Mouse (Mus musculus) left cerebral cortex, adult 2 months (tissue): ENCODE measurements around the gene Ccng2. TPM values are rescaled to one million over a fixed set of nuclear protein-coding genes. Genes with fewer than 3 reads are reported as not detected.

Source experiments
- DNase-seq, 2 experiments: peaks; one replicate each; pipeline ENCODE4 v3.0.0; 2021 to 2022; ENCODE audit warnings: low spot score in 2 of 2, mixed read lengths in 1 of 2; ENCODE audit errors: extremely low spot score in 1 of 2
- H3K27ac ChIP-seq: fragments of 200-600 bp; 2 replicates; pipeline ENCODE4 v1.8.1; 2022
- H3K4me3 ChIP-seq: fragments of 200-600 bp; 2 replicates; pipeline ENCODE4 v1.8.1; 2022
- CTCF ChIP-seq: fragments of 200-600 bp; IDR thresholded peaks from 2 replicates; pipeline ENCODE4 v1.8.1; 2022; ENCODE audit warnings: antibody characterized with exemption, mild to moderate bottlenecking, moderate library complexity
- intact Hi-C: fragments of 180-260 bp; cut with DNase I; formaldehyde crosslinking; loops from one replicate; pipeline ENCODE4 v1.15.1; 2025
- long read RNA-seq, 2 experiments: library from polyadenylated mRNA; stranded (forward); transcript quantifications; one replicate each; pipeline ENCODE4 v2.0.0; 2021; ENCODE audit warnings: borderline mapping rate in 2 of 2
- total RNA-seq, 2 experiments: library from RNA; stranded (reverse); gene quantifications; 2 replicates each; pipeline ENCODE4 v1.2.3; 2021

Ccng2 gene
- total RNA-seq: 10 to 100 TPM; 43.0 to 44.4 TPM
- long read RNA-seq, experiment 1, full-length matches to known transcripts: 67 of 74 reads
- long read RNA-seq, experiment 1, partial matches to known transcripts: 2 of 74 reads
- long read RNA-seq, experiment 1, other reads (novel, unspliced or antisense): 5 of 74 reads
- long read RNA-seq, experiment 2, transcript Ccng2-201 (8 exons, 2,810 nt): major isoform, 33 of 43 reads
- long read RNA-seq, experiment 2, partial matches to known transcripts: 3 of 43 reads
- long read RNA-seq, experiment 2, other reads (novel, unspliced or antisense): 4 of 43 reads

DNA sequence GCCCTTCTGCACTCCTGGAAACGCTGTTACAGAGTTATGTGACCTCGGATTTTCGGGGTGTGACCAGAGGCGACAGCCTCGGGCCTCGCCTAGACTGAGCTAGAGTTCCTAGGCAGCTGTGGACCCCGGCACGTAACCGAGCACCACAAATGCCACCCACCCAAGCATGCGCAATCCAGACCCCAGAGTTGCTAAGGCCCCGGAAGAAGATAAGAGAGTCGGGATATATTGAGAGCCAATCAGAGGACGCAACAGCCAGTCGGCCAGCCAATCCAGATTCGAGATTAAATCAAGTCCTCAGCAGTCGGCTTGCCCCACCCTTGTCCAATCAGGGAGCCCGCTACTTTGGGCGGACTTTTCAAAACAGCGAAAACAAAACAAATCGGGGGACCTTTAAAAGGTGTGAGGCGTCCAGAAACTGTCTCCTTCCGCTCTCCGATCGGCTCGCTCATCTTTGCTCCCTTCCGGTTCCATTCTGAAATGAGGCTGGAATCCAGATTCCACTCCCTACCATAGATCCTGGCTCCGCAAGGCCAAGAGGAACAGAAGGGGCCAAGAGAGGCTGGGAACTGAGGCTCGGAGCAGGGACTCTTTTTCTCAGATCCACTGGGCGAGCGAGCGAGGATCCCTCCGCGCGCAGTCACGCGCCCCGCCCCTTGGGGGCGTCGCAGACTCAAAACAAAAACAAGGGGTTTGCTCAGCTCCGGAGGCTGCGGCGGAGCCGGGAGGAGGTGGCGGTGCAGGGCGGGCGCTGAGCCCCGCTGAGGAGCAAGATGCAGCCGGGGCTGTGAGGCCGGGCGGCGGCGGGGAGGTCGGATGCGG is at the start of gene Ccng2:
Ccng2 (plus strand) TSS at position 375 of the 822 bp plus-strand sequence.
- DNase-seq: peak; percentile 93 to 94
- TF ChIP-seq CTCF: no peak; the same call in 1 of the 2 replicates
- Histone ChIP-seq H3K4me3 (peak within 1 kb of the TSS; percentile 100), H3K27ac (peak within 1 kb of the TSS; percentile 93)
- intact Hi-C loops: loop anchor here (1.0 to 5.0 kb wide), 4 partner anchors 55 to 182 kb away; partner anchors contain the start of genes 2010109A12Rik, Ccni and Sept11

DNA sequence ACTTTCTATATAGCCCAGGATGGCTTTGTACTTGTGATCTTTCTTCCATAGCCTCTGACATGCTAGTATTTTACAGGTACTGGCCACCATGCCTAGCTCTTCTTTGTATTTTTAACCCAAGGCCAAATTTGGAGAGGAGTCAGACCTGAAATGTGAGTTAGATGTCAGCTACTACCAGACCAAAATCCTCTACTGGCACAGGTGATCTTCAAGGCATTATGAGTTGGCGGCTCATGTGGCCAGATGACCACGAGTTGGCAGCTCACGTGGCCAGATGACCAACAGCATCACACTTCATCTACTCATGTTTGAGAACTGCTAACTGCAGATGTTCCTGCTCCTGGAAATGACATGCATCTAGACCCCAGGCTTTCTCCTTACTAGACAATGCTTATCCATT is 48.7 kb upstream of the Ccng2 start:
- intact Hi-C loops: no loop called here
- no peak for DNase-seq
- no peak for TF ChIP-seq CTCF
- no peak overlapping the region for H3K4me3 ChIP-seq
- H3K27ac ChIP-seq: no peak overlapping the region

DNA sequence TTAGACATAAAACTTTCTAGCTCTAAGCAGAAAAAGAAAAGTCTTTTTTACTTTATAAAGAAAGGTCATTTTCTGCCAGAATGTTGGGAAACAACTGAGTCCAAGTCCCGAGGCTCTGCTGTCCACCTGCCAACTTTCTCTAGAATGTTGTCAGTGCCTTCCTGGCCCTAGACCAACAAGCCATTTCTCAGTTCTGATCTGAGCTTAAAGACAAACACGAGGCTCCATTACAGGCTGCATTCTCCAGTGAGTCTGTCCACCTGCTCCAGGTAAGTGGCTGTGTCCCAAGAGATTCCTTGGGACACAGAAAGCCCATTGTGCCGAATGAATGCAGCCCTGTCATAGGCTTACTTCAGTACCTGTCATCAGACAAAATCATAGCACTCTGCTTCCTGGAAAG is 45.4 kb upstream of the Ccng2 start:
- Histone ChIP-seq H3K4me3 (no peak overlapping the region), H3K27ac (no peak overlapping the region)
- intact Hi-C loops: no loop called here
- no peak for DNase-seq
- no peak for TF ChIP-seq CTCF

- no peak overlapping the region for H3K27ac ChIP-seq
- no peak overlapping the region for H3K4me3 ChIP-seq
- intact Hi-C loops: no loop called here
- no peak for TF ChIP-seq CTCF
- DNase-seq: no peak
Observed at GRCm38 (mm10) chr5:93224549-93224948, 42.5 kb upstream of the Ccng2 start.

- H3K27ac ChIP-seq: no peak overlapping the region
- intact Hi-C loops: no loop called here
- DNase-seq: no peak
- H3K4me3 ChIP-seq: no peak overlapping the region
- TF ChIP-seq CTCF: no peak
Observed at GRCm38 (mm10) chr5:93227157-93227556, 39.9 kb upstream of the Ccng2 start.

DNA sequence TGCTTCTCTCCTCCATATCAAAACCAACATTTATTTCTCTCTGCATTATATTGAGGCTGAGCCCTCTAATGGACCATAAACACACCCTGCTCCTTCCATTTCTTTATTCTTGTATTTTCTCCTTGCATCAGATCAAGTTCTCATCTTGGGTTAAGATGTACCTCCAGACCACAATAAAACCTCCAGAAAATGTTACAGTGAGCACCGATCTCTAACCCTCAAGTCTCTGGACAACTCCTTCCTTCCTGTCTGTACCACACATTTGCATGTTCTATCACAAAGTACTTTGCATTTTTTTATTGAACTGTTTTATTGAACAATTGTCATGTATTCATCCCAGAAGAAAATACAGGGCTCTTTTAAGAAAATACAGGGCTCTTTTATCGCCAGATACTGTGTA is 37.5 kb upstream of the Ccng2 start:
- H3K4me3 ChIP-seq: no peak overlapping the region
- intact Hi-C loops: no loop called here
- TF ChIP-seq CTCF: no peak
- no peak overlapping the region for H3K27ac ChIP-seq
- no peak for DNase-seq

GRCm38 (mm10) chr5:93231721-93232120 is 35.3 kb upstream of the Ccng2 start:
- no peak for TF ChIP-seq CTCF
- H3K4me3 ChIP-seq: no peak overlapping the region
- DNase-seq: no peak
- intact Hi-C loops: no loop called here
- H3K27ac ChIP-seq: no peak overlapping the region

GRCm38 (mm10) chr5:93232838-93233237 is 34.2 kb upstream of the Ccng2 start:
- no peak overlapping the region for H3K27ac ChIP-seq
- intact Hi-C loops: no loop called here
- no peak for DNase-seq
- no peak overlapping the region for H3K4me3 ChIP-seq
- no peak for TF ChIP-seq CTCF

DNA sequence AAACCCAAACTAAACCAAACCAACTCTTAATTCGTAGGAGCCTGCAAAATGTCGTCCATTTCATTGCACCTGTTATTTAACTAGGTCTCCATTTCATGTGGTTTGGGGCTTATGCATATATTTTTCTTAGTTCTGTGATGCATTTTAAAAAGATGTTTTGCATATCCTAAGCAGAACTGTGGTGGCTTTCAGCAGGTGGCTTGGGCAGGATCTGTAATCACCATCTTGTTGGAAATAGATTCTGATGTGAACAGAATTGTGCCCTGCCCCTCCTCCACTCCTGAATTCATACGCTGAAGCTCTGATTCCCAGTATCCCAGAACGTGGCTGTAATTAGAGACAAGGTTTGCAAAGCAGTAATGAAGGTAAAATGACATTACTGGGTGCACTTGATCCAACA is 32.9 kb upstream of the Ccng2 start:
- intact Hi-C loops: no loop called here
- no peak for DNase-seq
- no peak overlapping the region for H3K4me3 ChIP-seq
- H3K27ac ChIP-seq: no peak overlapping the region
- TF ChIP-seq CTCF: no peak

DNA sequence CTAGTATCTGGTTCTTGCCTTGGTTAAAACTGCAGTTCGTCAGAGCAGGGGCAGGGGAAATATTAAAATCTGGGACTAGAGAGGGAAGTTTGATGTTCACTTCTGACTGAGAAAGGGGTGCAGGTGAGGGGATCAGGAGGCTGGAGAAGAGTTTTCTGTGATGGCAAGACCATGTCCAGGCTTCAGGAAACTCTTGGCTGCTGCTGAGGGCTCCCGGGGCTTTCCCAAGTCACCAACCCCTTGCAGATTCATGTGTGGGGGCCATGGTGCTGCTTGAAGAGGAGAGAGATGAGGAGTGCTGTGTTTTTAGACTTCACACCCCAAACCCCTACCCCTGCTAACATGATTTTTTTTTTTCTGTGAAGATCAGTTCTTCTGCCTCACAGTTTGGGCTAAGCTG is 32.5 kb upstream of the Ccng2 start:
- TF ChIP-seq CTCF: no peak
- Histone ChIP-seq H3K27ac (no peak overlapping the region), H3K4me3 (no peak overlapping the region)
- intact Hi-C loops: no loop called here
- no peak for DNase-seq

DNA sequence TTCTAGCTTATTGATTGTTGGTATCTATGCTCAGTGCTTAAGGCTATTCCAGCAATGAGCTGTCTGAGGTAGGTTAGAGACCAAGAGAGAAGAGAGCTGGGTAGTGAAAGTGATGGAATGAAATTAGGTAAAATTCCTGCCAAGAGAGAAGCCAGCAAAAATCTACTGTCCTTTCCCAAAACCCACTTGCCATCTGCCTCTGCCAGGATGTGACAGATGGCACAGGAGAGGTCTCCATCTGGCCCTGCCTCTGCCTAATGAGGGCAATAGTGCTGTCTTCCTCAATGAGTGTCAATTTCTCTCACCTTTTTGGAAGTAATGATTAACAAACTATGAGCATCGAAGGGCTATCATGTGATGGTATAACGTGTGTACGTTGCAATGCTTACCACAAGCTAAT is 31.2 kb upstream of the Ccng2 start:
- TF ChIP-seq CTCF: no peak
- DNase-seq: peak in 1 of 2 experiments; percentile 15
- Histone ChIP-seq H3K4me3 (no peak overlapping the region), H3K27ac (no peak overlapping the region)
- intact Hi-C loops: no loop called here

DNA sequence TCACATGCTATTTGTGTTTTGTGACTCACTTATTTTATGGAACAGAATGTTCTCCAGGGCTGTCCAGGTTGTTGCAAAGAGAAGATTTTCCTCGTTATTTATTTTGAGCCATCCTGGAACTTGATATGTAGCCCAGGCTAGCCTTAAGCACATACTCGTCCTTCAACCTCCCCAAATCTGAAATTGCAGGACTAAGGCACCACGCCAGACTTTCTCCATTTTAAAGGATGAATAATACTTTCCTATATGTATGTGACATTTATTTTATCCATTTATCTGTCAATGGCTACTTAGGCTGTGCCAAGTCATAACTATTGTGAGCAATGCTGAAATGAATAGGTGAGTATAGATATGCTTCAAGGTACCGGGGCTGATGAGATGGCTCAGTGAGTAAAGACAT is 30.5 kb upstream of the Ccng2 start:
- TF ChIP-seq CTCF: no peak
- DNase-seq: no peak
- Histone ChIP-seq H3K27ac (no peak overlapping the region), H3K4me3 (no peak overlapping the region)
- intact Hi-C loops: no loop called here
